Mouse (Mus musculus) cerebellum, adult 2 months (tissue): ENCODE measurements around the gene Garem2.

Experiments
- CTCF ChIP-seq: fragments of 200-500 bp; IDR thresholded peaks from 2 replicates; pipeline ENCODE4 v1.5.1; 2011; ENCODE audit warnings: low read depth, mild to moderate bottlenecking, control low read depth, low read length, moderate library complexity, borderline replicate concordance; ENCODE audit not compliant: insufficient read depth
- POLR2A ChIP-seq: fragments of 200-500 bp; IDR thresholded peaks from 2 replicates; pipeline ENCODE4 v1.6.1; 2011; ENCODE audit warnings: low read length, control low read depth, borderline replicate concordance; ENCODE audit not compliant: insufficient read depth

DNA sequence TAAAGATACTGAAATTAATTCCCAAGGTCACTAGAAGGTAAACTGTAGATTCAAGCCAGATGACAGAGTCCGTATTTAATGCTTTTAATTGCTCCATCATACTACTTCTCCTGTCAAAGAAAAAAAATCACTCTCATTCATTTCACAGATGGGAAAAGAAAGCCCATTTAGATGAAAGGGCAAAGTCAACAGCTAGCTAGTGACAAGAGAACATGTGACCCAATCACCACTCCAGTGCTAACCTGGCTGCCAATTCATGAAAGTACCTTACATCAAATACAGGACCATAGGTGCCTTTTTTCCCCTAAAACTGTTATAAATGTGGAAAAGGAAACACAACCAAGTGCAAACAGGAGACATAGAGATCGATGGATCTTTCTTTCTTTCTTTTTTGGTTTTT is 48.3 kb downstream of the Garem2 start:
- TF ChIP-seq CTCF (no peak), POLR2A (no peak)
